Comparison of ENCODE assay signal across 22 mouse cellular contexts in the genomic region with DNA sequence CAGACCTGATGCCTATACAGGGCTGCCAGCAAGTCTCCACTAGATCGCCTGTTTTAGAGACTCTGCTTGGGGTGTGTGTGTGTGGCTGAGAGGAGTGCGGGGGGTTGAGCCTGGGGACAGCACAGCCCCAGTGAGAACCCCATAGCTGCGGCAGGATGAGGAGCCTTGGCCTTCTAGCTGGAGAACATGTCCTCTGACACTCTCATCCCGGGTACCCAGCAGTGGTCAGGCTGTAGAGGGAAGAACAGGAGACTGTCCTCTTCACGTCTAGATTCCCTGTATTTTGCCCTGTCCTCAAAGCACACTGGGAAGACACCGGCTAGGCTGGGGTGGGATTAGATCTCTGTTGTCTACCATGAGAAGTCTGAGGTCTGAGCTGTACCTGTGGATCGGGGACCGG. TPM values are rescaled to one million over a fixed set of nuclear protein-coding genes. Genes with fewer than 3 reads are reported as not detected.
DNase-seq lines count a peak whose midpoint lies in the region; ATAC-seq and TF ChIP-seq lines count a peak whose summit lies in the region.
"Had no signal": no experiment of that assay in that cellular context is flagged by ENCODE, and none has a peak within 500 bp of the region (broad histone marks: within the 10 kb centered on the region; RNA-seq: fewer than 3 reads in every experiment).

No protein-coding gene starts in this region.

- no peak for DNase-seq in heart, adult 11 months
- no peak for DNase-seq in midbrain, embryonic 10.5 days (ENCODE audit: low spot score)
- DNase-seq in midbrain, postnatal 0 days (ENCODE audit: low spot score): no peak
- no peak for DNase-seq in retina, embryonic 14.5 days (ENCODE audit: low spot score)
- DNase-seq: cerebellum, adult 9-10 months; gastrocnemius, postnatal 10 days; kidney, adult 2 months; kidney, postnatal 25 days; right cerebral cortex, adult 18-20 months; thymus, adult 18-20 months had no signal

- peak overlapping the region; percentile 62 for H3K4me2 ChIP-seq in heart, embryonic 12.5 days
- H3K4me2 ChIP-seq in midbrain, postnatal 0 days (ENCODE audit: low read depth, low read length, poor library complexity, severe bottlenecking): no peak overlapping the region
- H3K4me2 ChIP-seq in hindbrain, embryonic 13.5 days: no peak overlapping the region
- no peak overlapping the region for H3K4me2 ChIP-seq in midbrain, embryonic 16.5 days (ENCODE audit: low read length)

- no peak for TF ChIP-seq CTCF in midbrain, postnatal 0 days (IDR thresholded peaks at IDR 0.05)

- peaks cover 16% of the 10 kb centered on the region for H3K4me1 ChIP-seq in heart, embryonic 12.5 days (replicated peaks)
- H3K4me1 ChIP-seq in midbrain, embryonic 10.5 days: peaks cover 34% of the 10 kb centered on the region
- no peaks in the 10 kb centered on the region for H3K4me1 ChIP-seq in midbrain, postnatal 0 days (ENCODE audit: insufficient read depth, low read length)
- H3K4me1 ChIP-seq in hindbrain, embryonic 13.5 days (replicated peaks): peaks cover 15% of the 10 kb centered on the region
- peaks cover 6% of the 10 kb centered on the region; the same call in 1 of the 2 replicates for H3K4me1 ChIP-seq in midbrain, embryonic 16.5 days (ENCODE audit: control insufficient read depth, insufficient read depth, low read length)

- no peak overlapping the region for H3K27ac ChIP-seq in heart, embryonic 12.5 days (ENCODE audit: poor library complexity, severe bottlenecking)
- H3K27ac ChIP-seq in midbrain, embryonic 10.5 days (replicated peaks): peak overlapping the region; percentile 83
- H3K27ac ChIP-seq in midbrain, postnatal 0 days (ENCODE audit: low read depth, low read length): no peak overlapping the region
- no peak overlapping the region for H3K27ac ChIP-seq in hindbrain, embryonic 13.5 days
- no peak overlapping the region for H3K27ac ChIP-seq in midbrain, embryonic 16.5 days (ENCODE audit: low read length)
- H3K27ac ChIP-seq: hindbrain, embryonic 15.5 days had no signal

- peaks cover 84% of the 10 kb centered on the region for H3K27me3 ChIP-seq in heart, embryonic 12.5 days (replicated peaks)
- peaks cover 100% of the 10 kb centered on the region for H3K27me3 ChIP-seq in midbrain, embryonic 10.5 days (ENCODE audit: low read depth, poor library complexity, severe bottlenecking)
- no peaks in the 10 kb centered on the region for H3K27me3 ChIP-seq in midbrain, postnatal 0 days (ENCODE audit: insufficient read depth, low read length)
- H3K27me3 ChIP-seq in hindbrain, embryonic 13.5 days: peaks cover 78% of the 10 kb centered on the region
- H3K27me3 ChIP-seq in midbrain, embryonic 16.5 days (ENCODE audit: control insufficient read depth, insufficient read depth, low read depth, low read length): peaks cover 7% of the 10 kb centered on the region

- no peak overlapping the region for H3K9ac ChIP-seq in heart, embryonic 12.5 days
- H3K9ac ChIP-seq in midbrain, postnatal 0 days (replicated peaks; ENCODE audit: low read length, poor library complexity, severe bottlenecking): no peak overlapping the region
- peak overlapping the region; percentile 56; the same call in 1 of the 2 replicates for H3K9ac ChIP-seq in hindbrain, embryonic 13.5 days
- H3K9ac ChIP-seq in midbrain, embryonic 16.5 days (ENCODE audit: low read depth, low read length): no peak overlapping the region; the same call in 1 of the 2 replicates
- H3K9ac ChIP-seq: hindbrain, embryonic 15.5 days; lung, embryonic 14.5 days had no signal

- H3K36me3 ChIP-seq in heart, embryonic 12.5 days: no peaks in the 10 kb centered on the region
- no peaks in the 10 kb centered on the region for H3K36me3 ChIP-seq in midbrain, embryonic 10.5 days
- H3K36me3 ChIP-seq in midbrain, postnatal 0 days (ENCODE audit: insufficient read depth, low read length): no peaks in the 10 kb centered on the region
- no peaks in the 10 kb centered on the region for H3K36me3 ChIP-seq in hindbrain, embryonic 13.5 days
- H3K36me3 ChIP-seq in midbrain, embryonic 16.5 days (ENCODE audit: control insufficient read depth, insufficient read depth, low read length): no peaks in the 10 kb centered on the region
- H3K36me3 ChIP-seq: G1E; hindbrain, embryonic 15.5 days had no signal

- H3K9me3 ChIP-seq in heart, embryonic 12.5 days (replicated peaks): no peaks in the 10 kb centered on the region
- no peaks in the 10 kb centered on the region for H3K9me3 ChIP-seq in midbrain, embryonic 10.5 days (replicated peaks)
- H3K9me3 ChIP-seq in midbrain, postnatal 0 days (ENCODE audit: low read length): no peaks in the 10 kb centered on the region
- H3K9me3 ChIP-seq in hindbrain, embryonic 13.5 days: no peaks in the 10 kb centered on the region
- H3K9me3 ChIP-seq in midbrain, embryonic 16.5 days (replicated peaks; ENCODE audit: control insufficient read depth, low read length, poor library complexity, severe bottlenecking): no peaks in the 10 kb centered on the region
- H3K9me3 ChIP-seq: G1E; hindbrain, embryonic 15.5 days had no signal

- ATAC-seq in heart, embryonic 12.5 days (ENCODE audit: insufficient number of reproducible peaks, low FRiP score): no peak
- no peak for ATAC-seq in midbrain, postnatal 0 days (ENCODE audit: low FRiP score)
- ATAC-seq in hindbrain, embryonic 13.5 days (ENCODE audit: low FRiP score): no peak
- ATAC-seq in midbrain, embryonic 16.5 days: 0 out of 2 replicates have a peak, but pooled peaks have one; percentile 5
- no peak for ATAC-seq in monocyte, adult 5-6 weeks (replicated peaks; ENCODE audit: insufficient number of reproducible peaks, low FRiP score, low TSS enrichment, poor library complexity, severe bottlenecking)

- WGBS in heart, embryonic 12.5 days: 29% methylated on average over 8 of the region's 8 CpGs
- 20% methylated on average over 8 of the region's 8 CpGs for WGBS in midbrain, embryonic 10.5 days
- WGBS in midbrain, postnatal 0 days: 23% methylated on average over 8 of the region's 8 CpGs
- WGBS in hindbrain, embryonic 13.5 days: 19% methylated on average over 8 of the region's 8 CpGs
- 21% methylated on average over 8 of the region's 8 CpGs for WGBS in midbrain, embryonic 16.5 days

- no peak overlapping the region for H3K4me3 ChIP-seq in heart, embryonic 12.5 days
- H3K4me3 ChIP-seq in midbrain, embryonic 10.5 days: peak overlapping the region; percentile 47
- H3K4me3 ChIP-seq in midbrain, postnatal 0 days (ENCODE audit: low read depth, low read length): no peak overlapping the region
- no peak overlapping the region for H3K4me3 ChIP-seq in hindbrain, embryonic 13.5 days
- no peak overlapping the region for H3K4me3 ChIP-seq in midbrain, embryonic 16.5 days (ENCODE audit: low read depth, low read length)
- H3K4me3 ChIP-seq: hindbrain, embryonic 15.5 days had no signal

RNA-seq across cellular contexts. Expression of a gene that starts 13.4 kb away (rescaled TPM):
- polyA plus RNA-seq in heart, embryonic 12.5 days (2016; fragmentation: Nextera tagmentation; extraction: Ambion mirVana): not detected in 2 replicates
- polyA plus RNA-seq in midbrain, embryonic 10.5 days (2016; fragmentation: Nextera tagmentation; extraction: Ambion mirVana): not detected in 2 replicates
- total RNA-seq in midbrain, postnatal 0 days (2014; rRNA removed): not detected in 2 replicates
- polyA plus RNA-seq in midbrain, postnatal 0 days (2015; fragmentation: Nextera tagmentation; extraction: Ambion mirVana): not detected in 2 replicates
- polyA plus RNA-seq in hindbrain, embryonic 13.5 days (2015; fragmentation: Nextera tagmentation; extraction: Ambion mirVana): not detected in 2 replicates
- polyA plus RNA-seq in midbrain, embryonic 16.5 days (2015; fragmentation: Nextera tagmentation; extraction: Ambion mirVana): not detected in 2 replicates
- 1.4 TPM in 1 of 3 replicates, not detected in the others for total RNA-seq in monocyte, adult 5-6 weeks (2017)
- total RNA-seq: gastrocnemius, postnatal 10 days; layer of hippocampus, postnatal 10 days; left cerebral cortex, postnatal 14 days had no signal
- polyA plus RNA-seq: cortical plate, adult 2 months; frontal cortex, adult 2 months; G1E; hindbrain, embryonic 15.5 days; kidney, adult 2 months; liver, embryonic 11.5 days; lung, embryonic 14.5 days had no signal

RNA-seq across cellular contexts. Expression of a gene that starts 41.8 kb away (rescaled TPM):
- 20.8 and 21.3 TPM in 2 replicates for polyA plus RNA-seq in heart, embryonic 12.5 days (2016; fragmentation: Nextera tagmentation; extraction: Ambion mirVana)
- 19.3 and 36.1 TPM in 2 replicates for polyA plus RNA-seq in midbrain, embryonic 10.5 days (2016; fragmentation: Nextera tagmentation; extraction: Ambion mirVana)
- 9.2 and 19.3 TPM in 2 replicates for total RNA-seq in midbrain, postnatal 0 days (2014; rRNA removed)
- 17.2 and 18.5 TPM in 2 replicates for polyA plus RNA-seq in midbrain, postnatal 0 days (2015; fragmentation: Nextera tagmentation; extraction: Ambion mirVana)
- 20.6 and 27.0 TPM in 2 replicates for polyA plus RNA-seq in hindbrain, embryonic 13.5 days (2015; fragmentation: Nextera tagmentation; extraction: Ambion mirVana)
- polyA plus RNA-seq in midbrain, embryonic 16.5 days (2015; fragmentation: Nextera tagmentation; extraction: Ambion mirVana): 13.0 and 15.0 TPM in 2 replicates
- 15.4 to 30.8 TPM (median 28.8 TPM) in 3 replicates for total RNA-seq in monocyte, adult 5-6 weeks (2017)
